Mouse (Mus musculus) regulatory T cell (primary cell): ENCODE measurements at regions not wholly inside any gene's neighbourhood (a gene's known extent, or its start where the extent isn't known, plus 50 kb on each side); places are given as distances from the start of the nearest gene placed in this dataset.

Experiments used
- in situ Hi-C: fragments of 300-600 bp; cut with MboI, MseI; formaldehyde crosslinking; loops from one replicate; pipeline ENCODE4 v1.15.1; 2025; ENCODE audit warnings: high pct_unique_total_duplicates

DNA sequence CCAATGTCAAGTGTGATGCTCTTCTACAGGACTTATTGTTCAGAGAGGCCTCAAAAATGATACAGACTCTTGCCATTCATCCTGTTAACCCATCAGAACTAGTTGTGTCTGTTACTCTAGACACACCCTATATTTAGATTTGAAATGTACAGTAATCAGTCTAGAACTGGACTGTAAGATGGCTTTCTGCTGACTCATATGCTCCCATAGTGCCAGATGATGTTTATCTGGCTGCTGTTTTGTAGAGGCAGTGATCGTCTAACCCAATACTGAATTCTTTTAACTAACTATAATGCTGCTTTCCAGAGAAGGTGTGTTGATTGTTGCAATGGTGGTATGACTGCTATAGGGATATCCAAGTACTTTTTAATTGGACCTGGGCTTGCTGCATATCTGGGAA is 185.9 kb upstream of the Npsr1 start:
- in situ Hi-C loops: no loop called here

DNA sequence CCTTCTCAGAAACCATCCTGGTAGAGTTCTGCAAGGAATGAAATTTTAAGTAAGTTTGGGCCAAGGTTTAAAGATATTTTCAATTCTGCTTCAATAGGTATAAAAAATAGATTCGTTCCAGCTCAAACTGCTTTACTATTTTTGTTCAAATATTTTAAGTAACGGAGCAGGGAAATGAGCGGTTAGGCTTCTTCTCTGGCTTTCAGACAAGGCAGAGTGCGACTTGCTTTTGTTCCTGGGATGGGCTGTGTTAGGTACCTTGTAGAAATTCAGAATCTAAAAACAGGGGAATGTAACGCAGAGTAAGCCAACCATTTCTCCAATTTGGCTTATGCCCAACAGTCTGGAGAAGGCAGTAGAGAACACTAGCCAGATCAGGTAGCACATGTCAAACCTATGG is 180.5 kb upstream of the Npsr1 start:
- in situ Hi-C loops: no loop called here

GRCm38 (mm10) chr9:23919191-23919904 is 178.4 kb upstream of the Npsr1 start:
- in situ Hi-C loops: no loop called here

DNA sequence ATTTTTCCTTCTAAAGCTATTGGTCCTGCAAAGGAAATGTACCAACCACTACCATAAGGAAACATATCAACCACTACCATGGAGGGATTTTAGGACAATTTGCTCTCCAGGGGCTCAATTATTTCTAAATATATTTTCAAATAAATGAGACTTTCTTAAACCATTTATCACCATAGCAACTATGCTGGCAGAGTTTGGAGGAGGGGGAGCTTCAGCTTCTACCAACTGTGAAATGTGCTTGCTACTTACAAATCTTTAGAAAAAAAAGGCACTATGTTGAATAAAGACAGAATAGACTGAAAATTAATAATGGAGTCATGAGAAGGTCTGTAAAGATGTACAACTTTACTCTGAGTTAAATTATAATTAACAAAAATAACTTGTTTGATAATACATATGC is 165.6 kb upstream of the Npsr1 start:
- in situ Hi-C loops: no loop called here

DNA sequence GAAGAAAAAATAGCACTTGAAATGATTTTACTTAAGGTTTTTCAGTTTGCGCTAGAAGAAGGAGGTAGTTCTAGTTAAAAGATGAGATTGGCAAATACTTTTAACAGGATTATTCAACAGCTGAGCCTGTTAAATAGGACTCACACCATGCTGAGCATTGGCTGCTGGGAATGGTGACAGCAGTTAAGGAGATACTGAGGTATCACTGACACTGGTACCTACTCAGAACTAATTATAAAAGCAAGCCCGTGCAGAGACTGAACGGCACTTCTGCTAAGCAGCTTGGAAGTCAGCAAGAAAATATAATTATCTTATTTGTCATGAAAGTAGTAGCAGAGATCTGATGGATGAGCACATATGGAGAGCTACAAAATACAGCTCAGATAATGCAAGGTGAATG is 163.5 kb upstream of the Npsr1 start:
- in situ Hi-C loops: no loop called here

DNA sequence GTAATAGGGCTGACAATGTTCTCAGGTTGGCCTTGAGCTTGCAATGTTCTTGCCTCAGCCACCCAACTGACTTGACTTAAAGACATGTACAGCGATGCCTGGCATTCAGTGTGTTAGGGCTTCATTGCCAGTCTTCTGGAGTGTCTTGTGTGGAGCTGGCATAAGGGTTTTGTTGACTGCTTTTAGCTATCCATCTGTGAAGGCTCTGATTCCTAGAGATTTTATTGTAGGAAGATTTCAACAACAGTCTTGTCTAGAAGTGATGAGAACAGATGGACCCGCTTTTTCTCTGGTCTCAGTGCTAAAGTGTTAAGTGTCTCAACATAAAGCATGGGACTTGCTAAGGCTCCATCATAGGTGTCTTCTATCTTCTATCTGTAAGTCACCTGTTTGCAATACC is 145.3 kb upstream of the Npsr1 start:
- in situ Hi-C loops: no loop called here

DNA sequence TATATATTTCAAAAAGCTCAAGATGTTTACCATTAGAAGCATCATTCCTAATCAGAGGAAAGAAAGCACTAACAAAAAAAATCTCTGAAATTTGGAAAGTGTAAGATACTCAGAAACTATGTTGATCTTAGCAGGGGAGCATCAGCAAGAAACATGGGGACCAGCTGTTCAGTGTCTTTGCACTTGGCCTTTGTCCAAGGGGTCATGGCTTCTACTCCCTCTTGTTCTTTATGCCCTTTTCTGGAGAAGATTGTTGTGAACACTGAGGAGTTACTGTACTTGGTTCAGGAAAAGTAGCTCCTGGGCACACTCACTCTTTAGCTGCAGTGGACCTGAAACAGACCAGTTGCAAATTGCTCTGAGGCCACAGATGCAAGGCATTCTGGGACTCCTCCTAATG is 141.2 kb upstream of the Npsr1 start:
- in situ Hi-C loops: no loop called here

- in situ Hi-C loops: no loop called here
Measured at GRCm38 (mm10) chr9:23969736-23970135, 128.1 kb upstream of the Npsr1 start.

- in situ Hi-C loops: no loop called here
Measured at GRCm38 (mm10) chr9:23973206-23973605, 124.6 kb upstream of the Npsr1 start.

GRCm38 (mm10) chr9:23977574-23977973 is 120.2 kb upstream of the Npsr1 start:
- in situ Hi-C loops: no loop called here

GRCm38 (mm10) chr9:24006353-24006752 is 91.4 kb upstream of the Npsr1 start:
- in situ Hi-C loops: no loop called here

- in situ Hi-C loops: loop anchor here (10.0 kb wide), 1 partner anchor 1837 kb away; no protein-coding TSS in a partner anchor
Measured at GRCm38 (mm10) chr9:24038274-24038673, 59.5 kb upstream of the Npsr1 start.
